Mouse (Mus musculus) CD4-positive, CD25-positive, alpha-beta regulatory T cell, adult 4 months (primary cell): ENCODE results near the gene Ahnak. TPM values are rescaled to one million over a fixed set of nuclear protein-coding genes. Genes with fewer than 3 reads are reported as not detected.
A peak's percentile ranks its signal among the peaks of the same experiment; 100 is the strongest.
"Not testable (repeated sequence)": the region's sequence is repeated elsewhere in the genome, so short reads cannot be mapped to it uniquely, and the experiment has no call there.

ENCODE experiments used
- ATAC-seq: one replicate; pipeline ENCODE4 v1.8.0; 2017
- polyA plus RNA-seq, 2 experiments: library from polyadenylated mRNA; unstranded; fragments of 100-300 nt; shearing (Covaris generic); gene quantifications; one replicate each; pipeline ENCODE4 v1.2.1; 2017

The Ahnak gene
- polyA plus RNA-seq, result 10 to 100 TPM; 45.2 to 48.9 TPM

DNA sequence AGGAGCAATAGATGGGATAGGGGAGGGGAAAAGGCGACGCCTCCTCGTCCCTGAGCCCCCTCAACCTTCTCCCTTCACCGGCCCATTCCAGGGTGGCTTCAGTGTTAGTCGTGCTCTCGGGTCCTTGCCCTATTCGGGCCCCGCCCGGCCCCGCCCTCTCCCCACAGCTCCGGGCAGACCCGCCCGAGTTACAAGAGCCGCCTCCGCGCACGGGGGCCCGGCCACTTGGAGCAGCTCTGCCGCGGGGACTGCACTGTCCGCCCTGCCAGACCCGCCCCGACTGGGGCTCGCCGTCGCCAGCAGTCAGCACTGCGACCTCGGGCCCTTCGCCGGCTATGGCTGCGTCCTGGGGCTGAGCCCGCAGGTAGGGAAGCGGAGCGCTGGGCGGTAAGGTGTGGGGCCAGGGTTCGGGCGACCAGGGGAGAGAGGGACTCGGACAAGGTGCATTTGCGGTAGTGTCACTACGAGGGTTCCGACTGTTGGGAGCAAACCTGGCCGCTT lies at the start of gene Ahnak:
Ahnak (plus strand) TSS at position 219 of the 501 bp plus-strand sequence.
- no peak for ATAC-seq

GRCm38 (mm10) chr19:8940526-8941133 lies 48.5 kb upstream of the Ahnak start:
- no peak for ATAC-seq

DNA sequence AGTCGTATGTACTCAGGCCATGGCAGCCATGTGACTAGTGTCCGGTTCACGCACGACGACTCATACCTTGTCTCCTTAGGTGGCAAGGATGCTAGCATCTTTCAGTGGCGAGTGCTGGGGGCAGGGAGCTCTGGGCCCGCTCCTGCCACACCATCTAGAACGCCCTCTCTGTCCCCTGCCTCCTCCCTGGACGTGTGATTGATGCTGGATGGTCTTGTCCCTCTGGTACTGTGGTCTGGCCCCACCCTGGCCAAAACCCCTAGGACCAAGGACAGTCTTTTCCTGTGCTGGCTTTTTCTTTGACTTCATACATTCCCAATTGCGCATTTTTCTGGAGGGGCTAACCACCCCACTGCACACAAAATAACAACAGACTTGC lies 48.0 kb upstream of the Ahnak start:
- no peak for ATAC-seq

- peak; percentile 93 for ATAC-seq
These were observed 47.4 kb upstream of the Ahnak start, which contains the start of gene Mta2 for GRCm38 (mm10) chr19:8941515-8942217. TSS of gene Mta2 (plus strand) at chr19:8941875.

DNA sequence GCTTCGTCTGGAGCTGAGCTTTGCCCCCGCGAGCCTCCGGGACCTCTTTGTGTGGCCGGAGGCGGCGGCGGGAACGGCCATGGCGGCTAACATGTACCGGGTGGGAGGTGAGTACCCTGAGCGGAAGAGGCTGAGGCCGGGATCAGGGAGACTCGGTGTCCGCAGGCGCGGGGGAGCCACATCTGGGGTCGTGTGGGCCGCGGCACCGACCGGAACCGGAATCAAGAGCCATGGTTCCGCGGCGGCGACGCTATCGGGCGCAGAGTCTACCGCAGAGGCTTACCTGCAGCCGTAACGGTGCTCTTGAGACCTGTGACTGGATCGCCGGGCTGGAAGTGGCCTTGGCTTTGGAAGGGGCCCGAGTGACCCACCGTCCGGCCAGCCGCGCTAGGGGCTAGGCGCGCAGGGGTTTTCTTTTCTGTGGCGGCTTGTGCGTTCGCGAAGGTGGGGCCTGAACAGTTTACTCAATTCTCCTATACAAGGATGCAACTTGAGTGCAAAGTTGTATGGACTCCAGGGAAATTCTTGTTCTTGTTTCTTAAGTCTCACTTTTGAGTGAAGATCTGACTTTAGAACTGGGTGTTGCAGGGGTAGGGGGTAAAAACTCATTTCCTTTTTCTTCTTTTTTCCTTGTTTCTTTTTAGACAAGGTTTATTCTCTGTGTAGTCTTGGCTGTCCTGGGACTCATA lies 46.7 kb upstream of the Ahnak start:
- ATAC-seq, result peak; percentile 46

GRCm38 (mm10) chr19:8943047-8943446 lies 46.0 kb upstream of the Ahnak start:
- ATAC-seq, result no peak

DNA sequence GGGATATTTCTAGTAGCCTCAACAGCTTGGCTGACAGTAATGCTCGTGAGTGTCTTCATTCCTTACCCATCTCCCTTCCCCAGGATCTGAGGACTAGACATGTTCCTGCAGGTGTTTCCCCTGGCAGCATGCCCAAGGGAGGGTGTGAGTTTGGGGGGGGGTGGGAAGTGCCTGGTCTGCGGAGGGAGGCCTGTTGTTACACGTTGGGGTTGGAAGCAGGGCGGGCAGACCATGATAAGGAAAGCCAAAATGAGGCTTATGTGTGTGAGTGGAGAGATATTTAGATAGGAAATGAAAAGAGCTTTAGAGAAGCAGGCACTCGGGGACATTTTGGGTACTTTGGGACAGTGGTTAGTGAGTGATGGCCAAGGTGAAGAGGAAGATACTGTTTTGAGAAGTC lies 45.0 kb upstream of the Ahnak start:
- ATAC-seq, result no peak

- no peak for ATAC-seq
These were observed 44.3 kb upstream of the Ahnak start for GRCm38 (mm10) chr19:8944750-8945149.

GRCm38 (mm10) chr19:8945251-8945650 lies 43.8 kb upstream of the Ahnak start:
- no peak for ATAC-seq

GRCm38 (mm10) chr19:8946929-8947328 lies 42.2 kb upstream of the Ahnak start:
- no peak for ATAC-seq

DNA sequence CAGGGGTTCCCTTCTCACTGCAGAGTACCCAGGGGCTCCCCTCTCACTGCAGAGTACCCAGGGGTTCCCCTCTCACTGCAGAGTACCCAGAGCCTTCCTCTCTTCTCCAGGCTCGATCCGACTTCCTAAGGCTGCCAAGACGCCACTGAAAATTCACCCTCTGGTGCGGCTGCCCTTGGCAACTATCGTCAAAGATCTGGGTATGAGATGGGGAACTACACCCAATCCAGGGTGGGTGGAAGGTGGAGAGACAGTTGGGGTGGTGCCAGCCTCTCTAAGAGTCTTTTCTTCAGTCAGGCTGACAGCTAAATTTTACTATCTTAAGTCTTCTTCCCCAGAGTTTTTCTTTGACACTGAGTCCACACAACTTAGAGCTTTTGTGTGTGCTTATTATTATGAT lies 38.9 kb upstream of the Ahnak start:
- ATAC-seq, result no peak

DNA sequence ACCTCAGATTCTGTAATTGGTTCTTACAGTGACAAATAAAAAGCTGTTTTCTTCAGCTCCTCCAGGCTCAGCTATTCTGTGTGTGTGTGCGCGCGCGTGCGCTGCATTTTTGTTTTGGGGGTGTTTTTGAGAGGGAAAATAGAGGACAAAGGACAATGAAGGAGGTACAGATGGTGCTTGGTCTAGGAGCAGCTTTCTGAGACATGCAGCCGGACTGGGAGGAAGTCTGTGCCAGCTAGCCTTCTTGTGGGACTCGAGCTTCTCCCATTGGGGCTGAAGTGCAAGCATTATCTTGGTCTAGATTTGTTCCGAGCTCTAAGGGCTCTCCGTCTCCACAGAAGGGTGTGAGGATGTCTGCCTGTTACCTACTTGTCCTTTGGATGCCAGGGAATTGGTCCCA lies 36.8 kb upstream of the Ahnak start:
- ATAC-seq, result no peak

GRCm38 (mm10) chr19:8953135-8954039 lies 35.7 kb upstream of the Ahnak start, which contains the start of gene Tut1:
TSS of gene Tut1 (plus strand) at chr19:8953847.
- peak; percentile 96 for ATAC-seq

GRCm38 (mm10) chr19:8954171-8954570 lies 34.9 kb upstream of the Ahnak start:
- ATAC-seq, result no peak

- no peak for ATAC-seq
These were observed 26.8 kb upstream of the Ahnak start for GRCm38 (mm10) chr19:8962256-8962655.

- no peak for ATAC-seq
These were observed 24.0 kb upstream of the Ahnak start for GRCm38 (mm10) chr19:8965075-8965474.

DNA sequence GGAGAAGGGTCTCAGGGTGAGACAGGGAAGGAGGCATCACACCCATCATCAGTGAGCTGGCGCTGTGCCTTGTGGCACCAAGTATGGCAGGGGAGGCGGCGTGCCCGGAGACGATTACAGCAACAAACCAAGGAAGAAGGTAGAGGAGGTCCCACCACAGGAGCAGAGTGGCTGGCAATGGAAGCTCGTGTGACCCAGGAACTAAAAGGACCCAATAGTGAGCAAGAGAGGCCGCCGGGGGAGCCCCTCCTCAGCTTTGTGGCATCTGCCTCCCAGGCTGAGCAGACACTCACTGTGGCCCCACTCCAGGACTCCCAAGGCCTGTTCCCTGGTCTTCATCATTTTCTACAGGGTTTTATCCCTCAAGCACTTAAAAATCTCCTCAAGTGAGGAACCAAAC lies 23.3 kb upstream of the Ahnak start:
- no peak for ATAC-seq

DNA sequence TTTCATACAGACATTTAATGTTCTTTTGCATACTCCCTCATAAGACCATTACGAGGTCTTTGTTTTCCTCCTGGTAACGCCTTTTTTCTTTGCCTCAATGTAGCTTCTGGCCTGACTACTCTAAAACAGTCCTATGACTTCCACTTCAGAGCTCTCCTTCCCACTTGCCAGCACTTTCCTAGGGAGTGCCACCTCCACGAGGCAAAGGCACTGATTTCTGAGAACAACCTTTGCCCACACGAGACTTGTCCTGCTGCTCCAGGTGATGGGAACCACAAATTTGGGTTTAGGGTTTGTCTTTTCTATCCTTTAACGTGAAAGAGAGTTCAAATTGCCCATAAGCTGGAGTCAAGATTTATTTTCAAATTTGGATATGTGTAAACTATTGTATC lies 22.9 kb upstream of the Ahnak start:
- no peak for ATAC-seq

- ATAC-seq, result peak; percentile 96
These were observed 22.3 kb upstream of the Ahnak start, which contains the start of gene Eef1g for GRCm38 (mm10) chr19:8966590-8967372. TSS of gene Eef1g (plus strand) at chr19:8967041.

DNA sequence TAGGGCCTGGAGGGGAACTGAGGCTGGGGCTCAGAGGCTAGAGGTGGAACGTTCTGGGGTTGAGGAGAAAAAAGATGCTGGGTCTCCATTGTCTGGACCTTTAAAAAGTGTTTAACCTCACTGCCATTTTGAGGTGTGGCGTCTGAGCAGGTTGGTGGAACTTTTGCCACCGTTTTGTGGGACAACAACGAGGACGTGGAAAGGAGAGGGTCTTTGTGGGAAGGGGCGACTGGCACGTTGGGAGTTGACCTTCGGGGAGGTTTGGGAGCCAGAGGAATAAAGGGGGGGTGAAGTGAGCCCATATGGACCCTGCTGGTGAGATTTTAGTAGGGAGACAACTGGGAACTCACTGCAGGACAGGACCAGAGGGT lies 21.7 kb upstream of the Ahnak start:
- ATAC-seq, result no peak

- no peak for ATAC-seq
These were observed 21.2 kb upstream of the Ahnak start for GRCm38 (mm10) chr19:8967893-8968292.

DNA sequence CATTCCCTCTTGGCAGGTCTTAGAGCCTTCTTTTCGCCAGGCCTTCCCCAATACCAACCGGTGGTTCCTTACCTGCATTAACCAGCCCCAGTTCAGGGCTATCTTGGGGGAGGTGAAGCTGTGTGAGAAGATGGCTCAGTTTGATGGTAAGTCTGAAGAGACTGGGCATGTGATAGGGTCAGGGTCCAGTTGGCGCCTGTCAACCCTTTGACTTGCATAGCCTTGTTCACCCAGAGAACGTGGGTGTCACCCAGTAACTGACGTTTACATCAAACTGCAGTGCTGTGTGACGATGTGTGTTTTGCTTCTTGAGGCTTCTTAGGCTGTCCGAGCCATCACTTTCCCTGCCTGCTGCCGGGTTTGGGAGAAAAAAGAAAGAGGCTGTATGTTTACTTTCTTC lies 16.6 kb upstream of the Ahnak start:
- not testable (repeated sequence) for ATAC-seq
